Mouse (Mus musculus): Measurements from ENCODE around the gene Abcb9. TPM values are rescaled to one million over a fixed set of nuclear protein-coding genes. Genes with fewer than 3 reads are reported as not detected.
A peak's percentile ranks its signal among the peaks of the same experiment; 100 is the strongest.

The Abcb9 gene
- polyA plus RNA-seq, 1 experiment, result 7.0 TPM

DNA sequence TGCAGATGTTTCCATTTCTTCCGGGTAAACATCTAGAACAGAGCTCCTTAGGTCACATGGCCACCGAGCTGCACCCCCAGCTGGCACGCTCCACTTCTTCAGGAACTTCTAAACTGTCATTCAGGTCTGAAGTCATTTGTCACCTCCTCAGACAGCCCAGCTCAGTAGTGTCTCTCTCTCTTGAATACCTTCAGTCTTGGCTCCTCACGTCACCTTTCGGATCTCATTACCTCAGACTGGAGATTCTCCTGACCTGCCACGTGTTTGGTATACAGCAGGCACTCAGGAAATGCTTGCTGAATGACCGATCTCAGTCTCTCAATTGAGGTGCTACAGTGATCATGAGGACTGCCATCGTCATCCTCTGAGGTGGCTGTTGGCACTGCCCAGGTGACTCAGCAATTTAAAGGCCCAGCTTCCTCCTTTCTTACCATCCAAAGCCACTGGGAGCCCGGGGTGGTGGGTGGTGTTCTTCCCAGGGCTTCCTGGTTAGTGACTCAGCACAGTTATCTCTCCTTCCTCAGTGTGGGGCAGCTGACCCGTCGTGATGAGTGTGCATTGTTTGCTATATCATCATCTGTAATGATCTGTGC is 43.6 kb downstream of the Abcb9 start:
- no peak overlapping the region for H3K4me3 ChIP-seq (ENCODE audit: extremely low read depth, insufficient read depth, insufficient read length)
- 15% methylated on average over 11 of the region's 11 CpGs for WGBS
- H3K27me3 ChIP-seq (ENCODE audit: control insufficient read depth, insufficient read depth, low read length), result no peaks in the 10 kb centered on the region
- DNase-seq (ENCODE audit: low read depth in 1 of 2, low spot score in 2 of 2), result no peak
- peaks cover 17% of the 10 kb centered on the region; the same call in 1 of the 2 replicates for H3K4me1 ChIP-seq (ENCODE audit: control insufficient read depth, insufficient read depth, insufficient read length)
- no peaks in the 10 kb centered on the region for H3K36me3 ChIP-seq (ENCODE audit: control insufficient read depth, insufficient read depth, low read length)
- no peak for TF ChIP-seq POLR2A (IDR thresholded peaks at IDR 0.05; ENCODE audit: low read depth, low read length)
- TF ChIP-seq CTCF (IDR thresholded peaks at IDR 0.05; ENCODE audit: extremely low read depth, insufficient read depth, insufficient read length, insufficient replicate concordance), result no peak
- peak overlapping the region; percentile 31 for H3K27ac ChIP-seq (ENCODE audit: insufficient read depth, low read length)

GRCm38 (mm10) chr5:124050095-124051050 is 45.2 kb downstream of the Abcb9 start:
- DNase-seq (ENCODE audit: low read depth in 1 of 2, low spot score in 2 of 2), result peak in 1 of 2 experiments; percentile 64
- Histone ChIP-seq H3K4me1 (ENCODE audit: control insufficient read depth, insufficient read depth, insufficient read length) (peaks cover 17% of the 10 kb centered on the region; the same call in 1 of the 2 replicates), H3K36me3 (ENCODE audit: control insufficient read depth, insufficient read depth, low read length) (no peaks in the 10 kb centered on the region), H3K27me3 (ENCODE audit: control insufficient read depth, insufficient read depth, low read length) (no peaks in the 10 kb centered on the region), H3K4me3 (ENCODE audit: extremely low read depth, insufficient read depth, insufficient read length) (no peak overlapping the region; the same call in 1 of the 2 replicates), H3K27ac (ENCODE audit: insufficient read depth, low read length) (peak overlapping the region; percentile 89)
- WGBS, result 14% methylated on average over 14 of the region's 14 CpGs
- TF ChIP-seq CTCF (IDR thresholded peaks at IDR 0.05; ENCODE audit: extremely low read depth, insufficient read depth, insufficient read length, insufficient replicate concordance) (no peak), POLR2A (IDR thresholded peaks at IDR 0.05; ENCODE audit: low read depth, low read length) (no peak; the same call in 1 of the 2 replicates)

- Histone ChIP-seq H3K36me3 (ENCODE audit: control insufficient read depth, insufficient read depth, low read length) (no peaks in the 10 kb centered on the region), H3K4me3 (ENCODE audit: extremely low read depth, insufficient read depth, insufficient read length) (no peak overlapping the region), H3K27me3 (ENCODE audit: control insufficient read depth, insufficient read depth, low read length) (no peaks in the 10 kb centered on the region), H3K27ac (ENCODE audit: insufficient read depth, low read length) (peak overlapping the region; percentile 89), H3K4me1 (ENCODE audit: control insufficient read depth, insufficient read depth, insufficient read length) (peaks cover 17% of the 10 kb centered on the region; the same call in 1 of the 2 replicates)
- DNase-seq (ENCODE audit: low read depth in 1 of 2, low spot score in 2 of 2), result no peak
- 73% methylated on average over 15 of the region's 15 CpGs for WGBS
- no peak for TF ChIP-seq POLR2A (IDR thresholded peaks at IDR 0.05; ENCODE audit: low read depth, low read length)
Measured at GRCm38 (mm10) chr5:124049249-124050045, 46.2 kb downstream of the Abcb9 start.

DNA sequence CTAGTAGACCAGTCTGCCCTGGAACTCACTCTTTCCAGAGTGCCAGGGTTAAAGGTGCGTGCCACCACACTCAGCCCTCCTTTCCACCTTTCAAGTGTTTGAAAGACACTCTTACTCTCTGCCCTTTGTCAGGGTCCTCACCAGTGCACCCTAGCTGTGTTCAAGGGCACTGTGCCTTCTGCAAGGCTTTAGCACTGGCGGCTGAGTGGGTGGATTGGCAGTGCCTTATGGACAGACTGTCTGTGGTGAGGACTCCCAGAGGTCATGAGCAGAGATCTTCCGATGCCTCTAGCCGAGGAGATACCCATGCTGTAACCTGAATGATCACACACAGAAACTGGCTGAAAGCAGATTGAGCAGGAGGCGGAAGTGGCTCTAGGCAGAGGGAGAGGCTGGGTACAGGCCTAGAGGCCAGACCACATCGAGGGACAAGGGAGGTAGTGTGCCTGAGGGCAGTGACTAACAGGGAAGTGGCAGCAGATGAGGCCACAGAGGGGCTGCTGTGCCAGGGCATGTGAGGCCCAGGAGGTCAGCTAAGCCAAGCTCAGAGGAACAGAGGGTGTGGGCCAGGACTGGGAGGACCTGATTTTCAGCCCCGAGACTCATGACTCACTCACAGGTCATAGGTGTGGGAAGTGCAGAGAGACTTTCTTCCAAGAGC is 48.7 kb downstream of the Abcb9 start:
- 61% methylated on average over 7 of the region's 7 CpGs for WGBS
- no peak overlapping the region for H3K27ac ChIP-seq (ENCODE audit: insufficient read depth, low read length)

DNA sequence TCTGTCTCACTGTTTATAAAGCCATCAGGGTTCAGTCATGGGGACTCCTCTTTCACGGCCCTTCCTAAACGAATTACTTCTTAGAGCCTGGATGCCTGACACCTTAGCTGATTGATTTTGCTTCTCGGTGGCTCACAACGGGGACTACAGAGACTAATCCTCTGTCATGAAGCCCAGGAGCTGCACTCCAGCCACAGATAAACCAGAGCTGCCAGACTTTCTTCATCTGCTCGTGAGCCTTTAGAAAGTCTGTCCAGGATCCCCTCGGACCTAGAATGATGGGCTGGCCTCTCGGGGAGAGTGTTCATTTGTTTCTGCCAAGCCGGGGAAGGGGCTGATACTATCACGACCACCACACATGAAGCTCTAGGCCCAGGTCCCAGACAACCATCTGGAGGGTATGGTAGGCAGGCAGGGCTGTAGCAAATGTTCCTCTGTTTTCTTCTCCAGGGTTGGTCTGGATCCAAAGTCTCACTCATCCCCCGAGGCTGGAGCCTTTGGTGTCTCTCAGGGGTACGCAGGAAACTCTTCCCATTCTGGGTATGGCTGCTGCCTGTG is 50.1 kb downstream of the Abcb9 start:
- Histone ChIP-seq H3K4me1 (ENCODE audit: control insufficient read depth, insufficient read depth, insufficient read length) (peaks cover 10% of the 10 kb centered on the region; the same call in 1 of the 2 replicates), H3K27ac (ENCODE audit: insufficient read depth, low read length) (no peak overlapping the region), H3K4me3 (ENCODE audit: extremely low read depth, insufficient read depth, insufficient read length) (no peak overlapping the region), H3K27me3 (ENCODE audit: control insufficient read depth, insufficient read depth, low read length) (no peaks in the 10 kb centered on the region), H3K36me3 (ENCODE audit: control insufficient read depth, insufficient read depth, low read length) (no peaks in the 10 kb centered on the region)
- TF ChIP-seq POLR2A (IDR thresholded peaks at IDR 0.05; ENCODE audit: low read depth, low read length), result no peak
- WGBS, result 85% methylated on average over 11 of the region's 11 CpGs
- DNase-seq (ENCODE audit: low read depth in 1 of 2, low spot score in 2 of 2), result no peak

More for the DNA sequence above, 48.7 kb downstream of the Abcb9 start:
- Histone ChIP-seq H3K4me3 (ENCODE audit: extremely low read depth, insufficient read depth, insufficient read length) (no peak overlapping the region), H3K27me3 (ENCODE audit: control insufficient read depth, insufficient read depth, low read length) (no peaks in the 10 kb centered on the region), H3K36me3 (ENCODE audit: control insufficient read depth, insufficient read depth, low read length) (no peaks in the 10 kb centered on the region), H3K4me1 (ENCODE audit: control insufficient read depth, insufficient read depth, insufficient read length) (peaks cover 15% of the 10 kb centered on the region; the same call in 1 of the 2 replicates)
- TF ChIP-seq CTCF (IDR thresholded peaks at IDR 0.05; ENCODE audit: extremely low read depth, insufficient read depth, insufficient read length, insufficient replicate concordance), result no peak
- no peak for TF ChIP-seq POLR2A (IDR thresholded peaks at IDR 0.05; ENCODE audit: low read depth, low read length)
- no peak for DNase-seq (ENCODE audit: low read depth in 1 of 2, low spot score in 2 of 2)

DNA sequence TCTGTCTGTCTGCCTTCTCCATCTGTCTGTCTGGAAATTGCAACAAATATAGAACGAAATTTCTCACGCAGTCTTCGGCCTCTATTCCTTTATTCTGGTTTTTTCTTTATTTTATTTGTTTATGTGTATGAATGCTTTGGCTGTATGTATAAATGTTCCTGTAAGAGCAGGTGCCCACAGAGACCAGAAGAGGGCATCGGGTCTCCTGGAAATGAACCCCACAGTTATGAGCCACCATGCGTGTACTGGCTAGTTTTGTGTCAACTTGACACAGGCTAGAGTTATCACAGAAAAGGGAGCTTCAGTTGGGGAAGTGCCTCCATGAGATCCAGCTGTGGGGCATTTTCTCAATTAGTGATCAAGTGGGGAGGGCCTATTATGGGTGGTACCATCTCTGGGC is 51.6 kb downstream of the Abcb9 start:
- no peaks in the 10 kb centered on the region for H3K27me3 ChIP-seq (ENCODE audit: control insufficient read depth, insufficient read depth, low read length)
- 91% methylated on average over 5 of the region's 5 CpGs for WGBS
- no peak overlapping the region for H3K27ac ChIP-seq (ENCODE audit: insufficient read depth, low read length)
- TF ChIP-seq POLR2A (IDR thresholded peaks at IDR 0.05; ENCODE audit: low read depth, low read length), result no peak
- no peak for TF ChIP-seq CTCF (IDR thresholded peaks at IDR 0.05; ENCODE audit: extremely low read depth, insufficient read depth, insufficient read length, insufficient replicate concordance)
- H3K4me1 ChIP-seq (ENCODE audit: control insufficient read depth, insufficient read depth, insufficient read length), result no peaks in the 10 kb centered on the region; the same call in 1 of the 2 replicates
- H3K4me3 ChIP-seq (ENCODE audit: extremely low read depth, insufficient read depth, insufficient read length), result no peak overlapping the region
- H3K36me3 ChIP-seq (ENCODE audit: control insufficient read depth, insufficient read depth, low read length), result no peaks in the 10 kb centered on the region
- DNase-seq (ENCODE audit: low read depth in 1 of 2, low spot score in 2 of 2), result no peak
